Mouse (Mus musculus): ENCODE results near the gene Gdpd1. TPM values are rescaled to one million over a fixed set of nuclear protein-coding genes. Genes with fewer than 3 reads are reported as not detected.

Gdpd1 gene
- polyA plus RNA-seq (2015; fragmentation: Nextera tagmentation; extraction: Ambion mirVana), result 20.7 and 21.7 TPM in 2 replicates

DNA sequence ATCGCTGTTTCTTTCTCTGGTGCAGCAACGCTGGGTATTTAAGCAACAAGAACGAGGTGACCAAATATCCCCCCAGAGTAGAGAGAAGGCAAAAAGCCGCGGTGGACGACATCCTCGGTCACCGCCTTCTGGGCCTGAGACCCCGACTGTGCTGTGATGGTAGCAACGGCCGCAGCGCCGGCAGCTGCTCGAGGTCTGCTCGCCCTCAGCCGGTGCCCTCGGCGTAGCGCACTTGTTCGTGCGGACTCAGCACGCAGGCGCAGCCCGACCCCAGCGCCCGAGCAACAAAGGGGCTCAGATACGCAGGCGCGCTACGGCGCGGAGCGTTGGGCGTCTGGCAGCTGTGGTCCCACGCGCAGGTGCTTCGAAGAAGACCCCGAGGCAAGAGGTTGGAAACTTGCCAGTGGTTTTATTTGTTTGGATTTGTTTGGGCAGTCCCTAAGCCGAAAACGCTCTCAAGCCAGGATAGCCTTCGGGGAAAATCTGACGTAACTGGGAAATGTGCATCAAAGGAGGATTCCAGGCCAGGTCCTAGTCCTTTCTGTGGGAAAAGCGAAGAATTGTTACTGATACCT, at the start of gene Gdpd1:
Gene Gdpd1 (minus strand): TSS at position 197 of the 575 bp plus-strand sequence.
- Histone ChIP-seq H3K36me3 (peaks cover 21% of the 10 kb centered on the region), H3K9ac (peak within 1 kb of the TSS; percentile 52), H3K4me2 (peak within 1 kb of the TSS; percentile 91), H3K9me3 (no peaks in the 10 kb centered on the region), H3K27me3 (no peaks in the 10 kb centered on the region), H3K27ac (peak within 1 kb of the TSS; percentile 62), H3K4me1 (peaks cover 7% of the 10 kb centered on the region; the same call in 1 of the 2 replicates), H3K4me3 (peak within 1 kb of the TSS; percentile 54)
- peak; percentile 84 for ATAC-seq (ENCODE audit: insufficient number of reproducible peaks, low FRiP score, low TSS enrichment, low read depth)
- WGBS, result under 1% methylated on average over 43 of the region's 43 CpGs

DNA sequence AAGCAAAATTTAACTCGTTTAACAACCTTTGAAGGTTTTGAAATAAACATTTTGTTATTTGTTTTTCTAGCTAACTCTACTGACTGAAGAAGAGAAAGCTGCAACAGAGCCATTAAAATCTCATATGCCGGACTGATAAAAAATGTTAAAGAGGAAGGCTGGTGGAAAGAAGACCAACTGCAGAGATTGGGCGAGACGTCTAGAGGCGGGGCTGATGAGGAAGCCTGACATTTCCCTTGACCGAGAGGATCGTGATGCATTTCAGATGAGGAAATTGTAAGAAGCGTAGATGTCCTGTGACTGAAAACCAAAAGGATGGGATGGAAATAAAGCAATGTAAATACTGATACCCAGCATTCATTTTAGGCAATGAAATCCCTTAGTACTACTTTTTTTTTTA, 48.0 kb upstream of the Gdpd1 start:
- Histone ChIP-seq H3K4me2 (no peak overlapping the region), H3K4me1 (0 out of 2 replicates have a peak, but pooled peaks cover 4% of the 10 kb centered on the region), H3K27me3 (no peaks in the 10 kb centered on the region), H3K9me3 (no peaks in the 10 kb centered on the region), H3K36me3 (peaks cover 59% of the 10 kb centered on the region), H3K9ac (no peak overlapping the region), H3K4me3 (no peak overlapping the region), H3K27ac (no peak overlapping the region)
- WGBS, result 83% methylated on average over 8 of the region's 8 CpGs
- ATAC-seq (ENCODE audit: insufficient number of reproducible peaks, low FRiP score, low TSS enrichment, low read depth), result no peak

DNA sequence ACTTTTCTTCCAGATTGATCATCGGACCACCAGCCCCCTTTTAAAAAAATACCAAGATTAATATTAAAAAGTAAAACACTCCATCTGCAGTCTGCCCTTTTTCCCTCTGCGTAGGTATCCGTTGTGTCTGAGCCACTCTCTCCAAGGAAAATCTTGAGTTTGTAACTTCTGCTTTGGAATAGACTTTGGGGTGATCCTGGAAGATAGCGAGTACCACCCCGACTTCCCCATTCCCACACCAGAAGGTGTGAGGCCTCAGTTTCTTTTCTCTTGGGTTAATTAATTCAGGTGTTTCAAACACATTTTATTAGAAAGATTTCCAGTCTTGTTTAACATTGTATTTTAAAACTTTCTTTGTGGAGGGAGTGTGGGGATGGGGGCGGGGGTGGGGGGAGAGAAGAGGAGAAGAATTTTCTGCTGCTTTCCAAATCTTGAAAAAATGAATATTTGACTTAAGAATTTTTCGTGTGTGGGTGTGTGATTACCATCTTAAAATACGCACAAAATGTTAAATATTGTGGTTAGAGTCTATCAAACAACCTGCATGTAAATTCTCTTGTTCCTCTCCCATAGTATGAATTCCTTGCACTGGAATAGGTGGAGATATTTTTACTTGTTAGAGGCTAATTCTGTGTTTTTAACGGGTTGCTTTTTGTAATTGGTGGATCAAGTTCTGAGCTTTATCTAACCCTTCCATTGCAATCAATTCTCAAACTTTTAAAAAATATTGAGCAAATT, 36.5 kb upstream of the Gdpd1 start:
- WGBS, result 4% methylated on average over 9 of the region's 9 CpGs
- peak overlapping the region; percentile 61 for H3K4me2 ChIP-seq
- peaks cover 4% of the 10 kb centered on the region; the same call in 1 of the 2 replicates for H3K4me1 ChIP-seq
- H3K9ac ChIP-seq, result peak overlapping the region; percentile 92
- H3K4me3 ChIP-seq, result peak overlapping the region; percentile 90
- peak overlapping the region; percentile 97 for H3K27ac ChIP-seq
- peaks cover 10% of the 10 kb centered on the region for H3K36me3 ChIP-seq
- no peaks in the 10 kb centered on the region for H3K9me3 ChIP-seq
- no peaks in the 10 kb centered on the region for H3K27me3 ChIP-seq
- ATAC-seq (ENCODE audit: insufficient number of reproducible peaks, low FRiP score, low TSS enrichment, low read depth), result no peak

DNA sequence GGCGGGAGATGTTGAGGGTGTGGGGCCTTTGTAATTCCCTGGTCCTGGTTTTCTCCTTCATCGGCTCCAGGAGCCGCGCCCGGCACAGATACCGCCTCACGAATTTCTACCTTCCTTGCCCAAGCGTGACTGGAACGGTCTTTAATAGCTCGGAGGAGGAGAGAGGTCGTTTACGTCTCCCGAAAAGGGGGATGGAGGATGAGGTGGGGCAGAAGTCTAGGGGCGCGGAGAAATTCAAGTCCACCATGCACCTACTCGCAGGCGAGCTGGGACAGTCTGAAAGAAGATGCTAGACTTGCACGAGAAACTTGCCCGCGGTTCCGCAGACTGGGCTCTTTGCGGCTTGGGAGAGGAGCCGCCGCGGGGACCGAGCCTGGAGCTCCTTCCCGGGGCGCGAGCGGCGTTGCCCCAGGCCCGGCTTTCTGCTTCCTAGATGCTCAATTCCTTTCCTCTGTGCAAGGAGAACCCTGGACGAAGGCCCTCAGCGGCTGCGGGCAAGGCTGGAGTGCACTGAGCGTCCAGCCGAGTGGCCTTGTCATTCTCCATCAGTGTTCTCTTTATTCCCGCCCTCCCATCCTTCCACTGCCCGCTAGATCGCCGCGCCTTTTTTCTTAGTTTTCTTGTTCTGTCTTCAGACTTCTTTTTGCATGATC, 35.8 kb upstream of the Gdpd1 start:
- WGBS, result under 1% methylated on average over 42 of the region's 42 CpGs
- peak overlapping the region; percentile 97 for H3K27ac ChIP-seq

DNA sequence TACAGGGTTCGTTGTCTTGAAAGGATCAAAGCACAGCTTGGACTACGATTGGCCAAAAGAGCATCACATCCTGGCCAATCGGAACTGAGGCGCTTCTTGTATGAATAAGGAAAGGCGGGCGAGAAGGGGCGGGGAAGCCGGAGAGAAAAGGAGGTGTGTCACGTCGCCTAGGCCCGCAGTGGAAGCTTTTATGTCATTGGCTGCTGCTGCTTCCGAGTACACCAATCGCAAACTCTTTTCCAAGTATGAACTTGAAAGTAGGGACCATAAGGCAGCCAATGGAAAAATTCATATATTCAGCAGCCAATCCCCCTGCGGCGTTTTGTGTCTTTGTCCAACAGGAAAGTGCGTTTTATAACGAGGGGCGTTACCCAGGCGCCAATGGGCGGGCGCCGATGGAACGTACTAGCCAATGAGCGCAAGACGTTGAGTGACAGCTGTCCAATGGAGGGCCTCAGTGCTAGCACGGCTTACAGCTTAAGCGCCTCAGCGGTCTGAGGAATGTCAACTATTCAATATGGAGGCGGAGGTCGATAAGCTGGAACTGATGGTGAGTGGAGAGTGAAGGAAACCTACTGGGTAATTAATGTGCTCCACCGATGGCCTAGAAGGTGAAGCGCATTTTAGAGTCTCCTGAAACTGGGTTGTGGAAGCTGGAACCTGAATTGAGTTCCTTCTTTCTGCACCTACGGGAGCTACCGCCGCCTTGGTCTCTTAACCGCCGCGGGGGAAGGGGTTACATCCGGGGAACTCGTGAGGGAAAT, 35.1 kb upstream of the Gdpd1 start, which contains the start of gene Ska2:
Gene Ska2 (plus strand): TSS at position 480 of the 764 bp plus-strand sequence.
- H3K4me1 ChIP-seq, result peaks cover 4% of the 10 kb centered on the region; the same call in 1 of the 2 replicates
- H3K9me3 ChIP-seq, result no peaks in the 10 kb centered on the region
- peaks cover 16% of the 10 kb centered on the region for H3K36me3 ChIP-seq
- under 1% methylated on average over 40 of the region's 40 CpGs for WGBS
- H3K27me3 ChIP-seq, result no peaks in the 10 kb centered on the region
- ATAC-seq (ENCODE audit: insufficient number of reproducible peaks, low FRiP score, low TSS enrichment, low read depth), result peak; percentile 100
- peak within 1 kb of the TSS; percentile 92 for H3K9ac ChIP-seq
- peak within 1 kb of the TSS; percentile 61 for H3K4me2 ChIP-seq
- H3K27ac ChIP-seq, result peak within 1 kb of the TSS; percentile 97
- peak within 1 kb of the TSS; percentile 90 for H3K4me3 ChIP-seq

More for the DNA sequence above, 35.8 kb upstream of the Gdpd1 start:
- Histone ChIP-seq H3K27me3 (no peaks in the 10 kb centered on the region), H3K4me2 (peak overlapping the region; percentile 61), H3K9ac (peak overlapping the region; percentile 92), H3K4me1 (peaks cover 4% of the 10 kb centered on the region; the same call in 1 of the 2 replicates), H3K9me3 (no peaks in the 10 kb centered on the region), H3K4me3 (peak overlapping the region; percentile 90), H3K36me3 (peaks cover 10% of the 10 kb centered on the region)
- ATAC-seq (ENCODE audit: insufficient number of reproducible peaks, low FRiP score, low TSS enrichment, low read depth), result no peak

DNA sequence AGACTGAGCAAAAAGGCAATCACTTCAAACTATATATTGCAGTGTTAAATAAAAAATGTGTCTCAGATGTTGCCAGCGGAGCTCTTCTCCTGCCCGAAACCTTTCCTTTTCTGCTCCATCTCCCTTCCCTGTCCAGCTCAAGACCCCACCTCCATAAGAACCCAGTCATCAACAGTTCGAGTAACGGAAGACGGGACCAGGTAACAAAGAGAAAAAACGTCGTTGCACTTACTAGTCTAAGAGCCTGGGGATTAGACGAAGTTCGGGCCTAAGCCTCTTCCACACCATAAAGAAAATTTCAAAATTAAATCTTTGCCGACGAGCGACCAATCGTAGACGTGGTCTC, 34.5 kb upstream of the Gdpd1 start, which contains the start of gene Prr11:
Gene Prr11 (minus strand): TSS at position 300 of the 346 bp plus-strand sequence.
- peaks cover 4% of the 10 kb centered on the region; the same call in 1 of the 2 replicates for H3K4me1 ChIP-seq
- H3K36me3 ChIP-seq, result peaks cover 19% of the 10 kb centered on the region
- H3K9me3 ChIP-seq, result no peaks in the 10 kb centered on the region
- no peaks in the 10 kb centered on the region for H3K27me3 ChIP-seq
- H3K9ac ChIP-seq, result peak within 1 kb of the TSS; percentile 92
- WGBS, result under 1% methylated on average over 14 of the region's 14 CpGs
- peak within 1 kb of the TSS; percentile 90 for H3K4me3 ChIP-seq
- H3K27ac ChIP-seq, result peak within 1 kb of the TSS; percentile 97
- ATAC-seq (ENCODE audit: insufficient number of reproducible peaks, low FRiP score, low TSS enrichment, low read depth), result no peak
- peak within 1 kb of the TSS; percentile 61 for H3K4me2 ChIP-seq

DNA sequence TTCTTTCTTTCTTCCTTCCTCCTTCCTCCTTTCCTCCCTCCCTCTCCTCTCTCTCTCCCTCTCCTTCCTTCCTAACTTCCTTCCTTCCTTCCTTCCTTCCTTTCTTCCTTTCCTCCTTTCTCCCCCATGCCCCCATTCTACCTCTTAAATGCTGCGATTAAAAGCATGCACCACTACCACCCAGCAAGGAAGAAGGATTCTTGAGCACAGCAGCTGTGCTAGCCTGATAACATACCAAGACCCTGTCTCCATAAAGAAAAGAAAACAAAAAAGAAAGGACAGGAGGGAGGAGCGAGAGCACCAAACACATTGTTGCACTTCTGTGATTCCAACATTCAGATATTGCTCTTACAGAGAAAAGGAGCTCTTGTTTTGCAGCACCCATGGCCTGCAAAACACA, 13.3 kb upstream of the Gdpd1 start:
- Histone ChIP-seq H3K9ac (no peak overlapping the region), H3K4me3 (peak overlapping the region; percentile 94), H3K9me3 (no peaks in the 10 kb centered on the region), H3K4me2 (peak overlapping the region; percentile 74), H3K36me3 (peaks cover 44% of the 10 kb centered on the region), H3K27ac (peak overlapping the region; percentile 83; the same call in 1 of the 2 replicates), H3K4me1 (peaks cover 20% of the 10 kb centered on the region), H3K27me3 (no peaks in the 10 kb centered on the region)
- no peak for ATAC-seq (ENCODE audit: insufficient number of reproducible peaks, low FRiP score, low TSS enrichment, low read depth)
- 54% methylated on average over 2 of the region's 2 CpGs for WGBS

DNA sequence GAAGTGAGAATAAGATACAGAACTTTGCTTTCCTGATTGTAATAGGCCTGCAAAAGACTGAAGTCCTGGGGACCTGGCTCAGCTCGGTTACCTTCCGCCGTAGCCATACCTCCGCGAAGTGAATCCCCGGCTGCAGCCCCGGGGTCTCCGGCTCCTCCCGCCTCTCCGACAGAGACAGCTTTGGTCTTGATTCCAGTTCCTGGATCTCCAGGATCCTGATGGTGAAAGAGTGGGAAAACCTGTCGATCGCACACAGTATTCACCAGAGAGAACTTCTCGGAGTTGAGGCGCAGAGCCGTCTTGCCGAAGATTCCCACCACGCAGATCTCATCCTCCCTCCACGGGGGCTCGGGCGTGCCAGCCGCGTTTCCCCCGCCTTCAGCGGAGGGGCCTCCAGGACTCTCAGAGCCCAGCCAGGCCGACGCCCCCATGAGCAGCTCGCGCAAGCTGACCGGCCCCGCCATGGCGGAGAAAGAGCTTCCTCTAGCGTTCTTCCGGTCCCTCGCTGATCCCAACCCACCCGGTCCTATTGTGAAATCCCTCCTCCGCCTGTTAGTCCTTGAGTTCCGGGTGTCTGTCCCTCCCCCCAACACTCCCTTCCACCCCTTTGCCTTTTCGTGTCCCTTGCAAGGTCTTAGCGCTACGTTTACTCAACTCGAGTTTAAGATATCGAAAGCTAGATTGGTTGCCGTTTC, 12.6 kb upstream of the Gdpd1 start, which contains the start of gene Smg8:
Gene Smg8 (minus strand): TSS at position 485 of the 695 bp plus-strand sequence.
- H3K9me3 ChIP-seq, result no peaks in the 10 kb centered on the region
- H3K27me3 ChIP-seq, result no peaks in the 10 kb centered on the region
- peak within 1 kb of the TSS; percentile 83 for H3K27ac ChIP-seq
- 1% methylated on average over 43 of the region's 43 CpGs for WGBS
- peak within 1 kb of the TSS; percentile 94 for H3K4me3 ChIP-seq
- H3K36me3 ChIP-seq, result peaks cover 44% of the 10 kb centered on the region
- H3K9ac ChIP-seq, result peak within 1 kb of the TSS; percentile 91
- peak; percentile 85 for ATAC-seq (ENCODE audit: insufficient number of reproducible peaks, low FRiP score, low TSS enrichment, low read depth)
- peak within 1 kb of the TSS; percentile 74 for H3K4me2 ChIP-seq
- H3K4me1 ChIP-seq, result peaks cover 22% of the 10 kb centered on the region

DNA sequence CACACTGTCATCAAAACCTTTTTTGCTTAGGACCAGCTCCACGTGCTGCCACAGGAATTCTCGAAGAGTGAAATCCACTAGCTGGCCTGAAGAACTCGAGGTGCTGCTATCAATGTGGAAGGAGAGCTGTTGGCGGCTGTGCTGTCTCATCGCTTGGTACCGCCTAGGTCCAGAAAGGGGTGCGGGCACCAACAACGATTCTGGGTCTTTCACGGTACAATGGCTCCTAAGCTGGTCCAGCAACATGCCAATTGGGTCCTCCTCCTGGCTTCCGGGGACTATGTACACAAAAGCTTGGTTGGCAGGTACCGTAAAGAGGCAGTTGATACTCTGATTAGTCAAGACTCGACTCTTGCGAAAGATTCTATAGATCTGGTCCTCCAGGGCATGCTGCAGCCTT, 11.6 kb upstream of the Gdpd1 start:
- no peak for ATAC-seq (ENCODE audit: insufficient number of reproducible peaks, low FRiP score, low TSS enrichment, low read depth)
- Histone ChIP-seq H3K36me3 (peaks cover 47% of the 10 kb centered on the region), H3K27ac (no peak overlapping the region), H3K4me1 (peaks cover 22% of the 10 kb centered on the region), H3K27me3 (no peaks in the 10 kb centered on the region), H3K9me3 (no peaks in the 10 kb centered on the region), H3K4me2 (peak overlapping the region; percentile 74), H3K4me3 (peak overlapping the region; percentile 94), H3K9ac (no peak overlapping the region)
- WGBS, result 89% methylated on average over 13 of the region's 13 CpGs

DNA sequence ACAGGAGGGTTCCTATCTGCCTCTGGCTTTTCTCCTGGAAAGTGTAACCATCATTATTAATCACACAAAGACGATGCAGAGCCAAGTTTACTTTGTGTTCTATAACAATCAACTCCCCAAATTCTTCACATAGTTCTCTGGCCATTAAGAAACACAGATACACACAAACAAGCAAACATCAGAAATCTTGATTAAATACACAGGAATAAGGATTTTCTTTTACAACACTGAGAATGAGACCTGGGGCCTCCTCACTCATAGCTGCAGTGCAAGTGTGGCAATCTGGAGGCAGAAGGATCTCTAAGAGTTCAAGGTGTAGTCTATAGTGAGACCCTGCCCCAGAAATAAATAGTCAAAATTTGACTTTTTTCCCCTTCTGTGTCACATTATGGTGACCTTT, 9.8 kb upstream of the Gdpd1 start:
- no peak overlapping the region for H3K9ac ChIP-seq
- no peak overlapping the region for H3K27ac ChIP-seq
- ATAC-seq (ENCODE audit: insufficient number of reproducible peaks, low FRiP score, low TSS enrichment, low read depth), result no peak
- peaks cover 22% of the 10 kb centered on the region for H3K4me1 ChIP-seq
- H3K27me3 ChIP-seq, result no peaks in the 10 kb centered on the region
- no peak overlapping the region for H3K4me3 ChIP-seq
- no peaks in the 10 kb centered on the region for H3K9me3 ChIP-seq
- 76% methylated on average over 1 of the region's 1 CpGs for WGBS
- peaks cover 53% of the 10 kb centered on the region for H3K36me3 ChIP-seq
- no peak overlapping the region for H3K4me2 ChIP-seq
